Mouse (Mus musculus) heart, adult 2 months (tissue): ENCODE measurements around the gene Chchd10.

Experiments
- CTCF ChIP-seq: fragments of 200-600 bp; IDR thresholded peaks from 2 replicates; pipeline ENCODE4 v1.8.1; 2022; ENCODE audit warnings: antibody characterized with exemption, mild to moderate bottlenecking, moderate library complexity
- POLR2A ChIP-seq: fragments of 200-500 bp; IDR thresholded peaks from 2 replicates; pipeline ENCODE4 v1.6.1; 2011; ENCODE audit warnings: mild to moderate bottlenecking, low read depth, low read length, control low read depth; ENCODE audit not compliant: insufficient read depth

DNA sequence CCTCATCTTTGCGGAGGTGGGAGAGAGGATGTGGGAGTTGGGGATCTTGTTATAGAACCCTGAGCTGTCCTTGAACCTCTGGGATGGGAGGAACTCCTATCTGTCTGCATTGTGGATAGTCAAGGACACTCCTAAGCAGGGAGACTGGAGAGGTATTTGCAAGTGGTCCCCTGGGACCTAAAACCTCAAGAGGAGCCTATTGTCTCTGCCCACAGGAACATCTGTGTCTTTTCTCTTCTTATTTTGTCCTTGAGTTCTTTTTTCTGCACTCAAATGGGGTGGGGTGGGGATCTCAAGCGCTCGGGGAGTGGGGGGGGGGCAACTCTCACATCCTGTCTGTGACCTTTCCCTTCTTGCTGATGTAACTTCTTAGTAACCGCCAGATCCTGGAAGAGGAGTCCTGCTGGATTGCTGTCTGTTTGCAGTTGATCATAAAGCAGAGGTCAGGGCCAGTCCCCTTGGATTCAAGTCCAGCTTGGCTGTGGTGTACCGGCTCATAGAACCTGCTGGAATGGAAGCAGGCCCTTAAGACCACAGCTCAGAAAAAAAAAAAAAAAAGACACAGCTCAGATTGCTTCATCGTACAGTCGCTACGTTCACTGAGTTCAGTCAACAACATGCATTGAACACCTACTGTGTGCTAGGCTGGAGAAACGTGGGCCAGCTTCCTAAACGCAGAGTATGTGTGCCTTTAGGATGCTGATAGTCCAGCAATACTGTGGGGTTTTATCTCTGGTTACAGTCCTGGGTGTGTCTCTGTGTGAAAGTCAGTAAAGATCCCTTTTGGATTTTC is 5.1 kb downstream of the Chchd10 start:
- TF ChIP-seq CTCF: no peak
- TF ChIP-seq POLR2A: 0 out of 2 replicates have a peak, but pooled peaks have one; percentile 0
